Mouse (Mus musculus): ENCODE measurements at regions not wholly inside any gene's neighbourhood (a gene's known extent, or its start where the extent isn't known, plus 50 kb on each side); places are given as distances from the start of the nearest gene placed in this dataset.
"Not testable (repeated sequence)": the region's sequence is repeated elsewhere in the genome, so short reads cannot be mapped to it uniquely, and the experiment has no call there.

DNA sequence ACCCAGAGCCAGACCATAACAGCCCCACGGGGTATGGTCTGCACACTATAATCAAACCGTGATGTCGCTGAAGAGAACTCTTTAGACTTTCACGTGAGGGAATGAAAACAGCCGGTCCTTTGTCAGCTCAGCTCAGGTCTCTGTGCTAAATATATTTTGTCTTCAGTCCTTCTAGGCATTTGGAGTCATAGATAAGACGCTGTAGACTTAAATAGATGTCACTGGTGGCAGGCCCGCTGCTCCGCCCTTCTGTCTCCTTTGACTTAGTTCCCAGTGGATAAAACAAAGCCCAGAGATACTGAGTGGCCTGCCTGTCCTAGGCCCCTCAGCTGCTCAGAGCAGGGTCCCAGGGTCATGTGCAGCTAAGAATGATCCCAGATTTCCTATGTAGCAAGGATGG is 57.2 kb upstream of the Pim1 start:
- H3K9ac ChIP-seq (ENCODE audit: insufficient read depth, low read depth, low read length, poor library complexity, severe bottlenecking), result no peak overlapping the region
- no peak for TF ChIP-seq MAFK (IDR thresholded peaks at IDR 0.05; ENCODE audit: insufficient read depth, low read depth, low read length)
- TF ChIP-seq ZC3H11A (IDR thresholded peaks at IDR 0.05; ENCODE audit: borderline replicate concordance, low read depth, low read length), result no peak
- TF ChIP-seq ZNF384 (IDR thresholded peaks at IDR 0.05; ENCODE audit: low read depth, low read length), result no peak
- TF ChIP-seq HCFC1 (IDR thresholded peaks at IDR 0.05; ENCODE audit: borderline replicate concordance, insufficient read depth, low read length), result no peak
- TF ChIP-seq CHD2 (IDR thresholded peaks at IDR 0.05; ENCODE audit: low read depth, low read length), result no peak
- H3K27ac ChIP-seq (ENCODE audit: insufficient read depth, low read depth, low read length, poor library complexity, severe bottlenecking), result no peak overlapping the region
- no peak for DNase-seq (ENCODE audit: low read depth, low spot score)
- H3K4me1 ChIP-seq (ENCODE audit: control insufficient read depth in 2 of 2, insufficient read depth in 2 of 2, low read length in 2 of 2, poor library complexity in 1 of 2), result peaks cover 7 to 12% of the 10 kb centered on the region in 2 experiments; a peak in 3 of 4 replicates
- H3K9me3 ChIP-seq (ENCODE audit: control insufficient read depth, insufficient read depth, low read depth, low read length), result no peaks in the 10 kb centered on the region
- in situ Hi-C loops (cut with MboI; ENCODE audit: low sequenced_read_pairs in 2 of 2, unreplicated experiment in 2 of 2), result no loop called here
- H3K36me3 ChIP-seq (ENCODE audit: control insufficient read depth, insufficient read depth, low read length, poor library complexity, severe bottlenecking), result no peaks in the 10 kb centered on the region
- H3K4me3 ChIP-seq (ENCODE audit: insufficient read depth in 1 of 2, low read depth in 1 of 2, low read length in 2 of 2, poor library complexity in 1 of 2, severe bottlenecking in 1 of 2), result no peak overlapping the region

GRCm38 (mm10) chr17:29434074-29434944 is 56.2 kb upstream of the Pim1 start:
- Histone ChIP-seq H3K9ac (ENCODE audit: insufficient read depth, low read depth, low read length, poor library complexity, severe bottlenecking) (no peak overlapping the region), H3K27ac (ENCODE audit: insufficient read depth, low read depth, low read length, poor library complexity, severe bottlenecking) (no peak overlapping the region), H3K9me3 (ENCODE audit: control insufficient read depth, insufficient read depth, low read depth, low read length) (no peaks in the 10 kb centered on the region), H3K4me1 (ENCODE audit: control insufficient read depth in 2 of 2, insufficient read depth in 2 of 2, low read length in 2 of 2, poor library complexity in 1 of 2) (peaks cover 11 to 14% of the 10 kb centered on the region in 2 experiments), H3K4me3 (ENCODE audit: insufficient read depth in 1 of 2, low read depth in 1 of 2, low read length in 2 of 2, poor library complexity in 1 of 2, severe bottlenecking in 1 of 2) (no peak overlapping the region), H3K36me3 (ENCODE audit: control insufficient read depth, insufficient read depth, low read length, poor library complexity, severe bottlenecking) (no peaks in the 10 kb centered on the region)
- DNase-seq (ENCODE audit: low read depth, low spot score), result no peak
- in situ Hi-C loops (cut with MboI; ENCODE audit: low sequenced_read_pairs in 2 of 2, unreplicated experiment in 2 of 2), result no loop called here
- TF ChIP-seq HCFC1 (IDR thresholded peaks at IDR 0.05; ENCODE audit: borderline replicate concordance, insufficient read depth, low read length), result no peak
- no peak for TF ChIP-seq ZNF384 (IDR thresholded peaks at IDR 0.05; ENCODE audit: low read depth, low read length)
- no peak for TF ChIP-seq MAFK (IDR thresholded peaks at IDR 0.05; ENCODE audit: insufficient read depth, low read depth, low read length)

DNA sequence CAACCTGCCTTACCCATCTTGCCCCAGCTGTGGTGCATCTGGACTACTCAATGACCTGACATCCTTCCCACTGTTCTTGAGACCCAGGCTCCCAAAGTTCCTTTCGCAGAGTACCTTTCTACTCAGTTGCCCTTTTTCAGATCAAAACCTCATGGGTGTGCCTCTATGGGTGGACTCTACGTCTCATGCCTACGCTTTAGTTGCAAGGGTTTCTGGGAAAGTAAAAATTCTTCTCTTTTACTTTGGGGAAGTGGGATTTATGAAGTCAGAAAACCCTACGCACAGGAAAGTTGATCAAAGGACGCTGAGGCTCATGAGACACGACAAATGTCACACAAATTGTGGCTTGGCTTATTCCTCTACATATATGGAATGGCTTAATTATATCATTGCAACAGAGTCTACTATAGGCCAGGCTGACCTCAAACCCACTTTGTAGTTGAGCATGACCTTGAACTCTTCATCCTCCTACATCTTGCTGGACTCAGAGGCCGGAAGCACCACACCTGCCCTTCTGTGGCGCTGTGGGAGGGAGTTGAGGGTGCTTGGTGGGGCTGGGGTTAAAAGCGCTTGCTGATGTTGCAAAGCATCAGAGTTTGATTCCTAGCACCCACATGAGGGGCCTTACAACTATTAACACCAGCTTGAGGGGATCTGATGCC is 55.1 kb upstream of the Pim1 start:
- no peak for TF ChIP-seq HCFC1 (IDR thresholded peaks at IDR 0.05; ENCODE audit: borderline replicate concordance, insufficient read depth, low read length)
- no peak for TF ChIP-seq CHD2 (IDR thresholded peaks at IDR 0.05; ENCODE audit: low read depth, low read length)
- TF ChIP-seq ZNF384 (IDR thresholded peaks at IDR 0.05; ENCODE audit: low read depth, low read length), result no peak
- no peak for TF ChIP-seq ZC3H11A (IDR thresholded peaks at IDR 0.05; ENCODE audit: borderline replicate concordance, low read depth, low read length)
- TF ChIP-seq MAFK (IDR thresholded peaks at IDR 0.05; ENCODE audit: insufficient read depth, low read depth, low read length), result no peak
- Histone ChIP-seq H3K9ac (ENCODE audit: insufficient read depth, low read depth, low read length, poor library complexity, severe bottlenecking) (no peak overlapping the region), H3K4me1 (ENCODE audit: control insufficient read depth in 2 of 2, insufficient read depth in 2 of 2, low read length in 2 of 2, poor library complexity in 1 of 2) (peaks cover 11 to 20% of the 10 kb centered on the region in 2 experiments), H3K27ac (ENCODE audit: insufficient read depth, low read depth, low read length, poor library complexity, severe bottlenecking) (no peak overlapping the region), H3K9me3 (ENCODE audit: control insufficient read depth, insufficient read depth, low read depth, low read length) (no peaks in the 10 kb centered on the region), H3K4me3 (ENCODE audit: insufficient read depth in 1 of 2, low read depth in 1 of 2, low read length in 2 of 2, poor library complexity in 1 of 2, severe bottlenecking in 1 of 2) (no peak overlapping the region), H3K36me3 (ENCODE audit: control insufficient read depth, insufficient read depth, low read length, poor library complexity, severe bottlenecking) (no peaks in the 10 kb centered on the region)
- in situ Hi-C loops (cut with MboI; ENCODE audit: low sequenced_read_pairs in 2 of 2, unreplicated experiment in 2 of 2), result no loop called here
- DNase-seq (ENCODE audit: low read depth, low spot score), result no peak

- H3K9me3 ChIP-seq (ENCODE audit: control insufficient read depth, insufficient read depth, low read depth, low read length); DNase-seq (ENCODE audit: low read depth, low spot score); in situ Hi-C loops (cut with MboI; ENCODE audit: low sequenced_read_pairs in 2 of 2, unreplicated experiment in 2 of 2); H3K9ac ChIP-seq (ENCODE audit: insufficient read depth, low read depth, low read length, poor library complexity, severe bottlenecking); H3K36me3 ChIP-seq (ENCODE audit: control insufficient read depth, insufficient read depth, low read length, poor library complexity, severe bottlenecking); H3K27ac ChIP-seq (ENCODE audit: insufficient read depth, low read depth, low read length, poor library complexity, severe bottlenecking): not testable (repeated sequence)
- TF ChIP-seq ZNF384 (IDR thresholded peaks at IDR 0.05; ENCODE audit: low read depth, low read length), result peak; percentile 87
- Histone ChIP-seq H3K4me1 (ENCODE audit: control insufficient read depth in 2 of 2, insufficient read depth in 2 of 2, low read length in 2 of 2, poor library complexity in 1 of 2) (peaks cover 11 to 22% of the 10 kb centered on the region in 2 experiments), H3K4me3 (ENCODE audit: insufficient read depth in 1 of 2, low read depth in 1 of 2, low read length in 2 of 2, poor library complexity in 1 of 2, severe bottlenecking in 1 of 2) (peak overlapping the region; percentile 26 to 69; a peak in 3 of 4 replicates)
These were observed 54.1 kb upstream of the Pim1 start for GRCm38 (mm10) chr17:29436484-29436870.
